Mouse (Mus musculus) heart, embryonic 14.5 days (tissue): ENCODE measurements around the gene Tmem120a. TPM values are rescaled to one million over a fixed set of nuclear protein-coding genes. Genes with fewer than 3 reads are reported as not detected.
A peak's percentile ranks its signal among the peaks of the same experiment; 100 is the strongest.

Experiments used
- ATAC-seq: fragments of 200-750 bp; cut with Nextera tagmentation; 2 replicates; pipeline ENCODE4 v1.8.0; 2017; ENCODE audit warnings: low read depth, moderate TSS enrichment; ENCODE audit not compliant: insufficient number of reproducible peaks, insufficient read depth, low FRiP score
- H3K27ac ChIP-seq, 2 experiments: fragments of 200-500 bp in 1 of 2; fragments of 300-500 bp in 1 of 2; sonication (generic) in 1 of 2; replicated peaks in 1 of 2; 2 replicates each; pipeline ENCODE4 v1.5.1; 2012 to 2014; ENCODE audit warnings: low read depth in 2 of 2, low read length in 2 of 2, control low read depth in 1 of 2, mild to moderate bottlenecking in 1 of 2, mixed read lengths in 1 of 2; ENCODE audit not compliant: control insufficient read depth in 1 of 2, insufficient read depth in 1 of 2
- H3K27me3 ChIP-seq: fragments of 300-500 bp; sonication (generic); 2 replicates; pipeline ENCODE4 v1.6.1; 2014; ENCODE audit warnings: mild to moderate bottlenecking, low read length, control low read depth; ENCODE audit not compliant: control insufficient read depth, insufficient read depth
- H3K36me3 ChIP-seq: fragments of 300-500 bp; sonication (generic); 2 replicates; pipeline ENCODE4 v1.6.1; 2014; ENCODE audit warnings: mild to moderate bottlenecking, control low read depth, low read length, mixed read lengths; ENCODE audit not compliant: control insufficient read depth, insufficient read depth
- H3K4me1 ChIP-seq, 2 experiments: fragments of 200-500 bp in 1 of 2; fragments of 300-500 bp in 1 of 2; sonication (generic) in 1 of 2; 2 replicates each; pipeline ENCODE4 v1.6.1; 2012 to 2014; ENCODE audit warnings: low read length in 2 of 2, control low read depth in 1 of 2, mixed read lengths in 1 of 2; ENCODE audit not compliant: control insufficient read depth in 2 of 2, insufficient read depth in 2 of 2
- H3K4me2 ChIP-seq: fragments of 300-500 bp; sonication (generic); 2 replicates; pipeline ENCODE4 v1.6.1; 2014; ENCODE audit warnings: mild to moderate bottlenecking, low read length
- H3K4me3 ChIP-seq, 2 experiments: fragments of 200-500 bp in 1 of 2; fragments of 300-500 bp in 1 of 2; sonication (generic) in 1 of 2; 2 replicates each; pipeline ENCODE4 v1.5.1; 2012 to 2014; ENCODE audit warnings: low read length in 2 of 2, mild to moderate bottlenecking in 2 of 2, control low read depth in 1 of 2, low read depth in 1 of 2, moderate library complexity in 1 of 2; ENCODE audit not compliant: control insufficient read depth in 1 of 2, insufficient read depth in 1 of 2
- H3K9ac ChIP-seq: fragments of 300-500 bp; sonication (generic); 2 replicates; pipeline ENCODE4 v1.6.1; 2014; ENCODE audit warnings: mild to moderate bottlenecking, low read length
- H3K9me3 ChIP-seq: fragments of 300-500 bp; sonication (generic); 2 replicates; pipeline ENCODE4 v1.6.1; 2016; ENCODE audit warnings: low read length, control low read depth; ENCODE audit not compliant: control insufficient read depth
- WGBS: fragments of 180-500 bp; shearing (Covaris S2); extraction: QIAGEN DNeasy Blood & Tissue Kit; methylation state at CpG from one replicate; pipeline ENCODE4 v1.1.7; 2014; 5-methylcytosine and 5-hydroxymethylcytosine counted together
- polyA plus RNA-seq: library from polyadenylated mRNA; unstranded; fragments of >200 nt; fragmentation: Nextera tagmentation; extraction: Ambion mirVana; gene quantifications from 2 replicates; pipeline ENCODE4 v1.2.1, GENCODE M21; 2014

The Tmem120a gene
- polyA plus RNA-seq, 1 experiment from 2014 or later: 34.6 TPM

DNA sequence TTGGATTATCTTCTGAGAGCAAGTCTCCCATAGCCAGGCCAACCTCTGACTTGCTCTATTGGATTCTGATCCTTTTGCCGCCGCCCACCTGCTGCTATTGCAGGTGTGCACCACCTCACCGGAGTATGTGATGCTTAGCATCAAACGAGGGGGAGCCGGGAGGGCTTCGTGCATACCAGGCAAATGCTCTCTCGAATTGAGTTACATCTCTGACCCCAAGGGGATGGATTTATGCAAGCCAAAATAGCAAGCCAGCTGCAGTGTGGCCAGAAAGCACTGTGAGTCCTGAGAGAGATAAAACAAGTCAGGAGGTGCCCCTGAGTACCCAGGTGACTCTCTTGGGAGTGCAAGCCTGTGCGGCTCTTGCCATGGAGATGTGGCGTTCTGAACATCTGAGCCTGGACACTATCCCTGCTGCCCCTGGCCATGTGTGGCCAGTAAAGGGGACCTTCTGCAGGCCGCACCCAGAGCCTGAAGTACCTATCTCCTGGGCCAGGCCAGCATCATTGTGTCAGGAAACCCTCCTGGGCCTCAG, 24.6 kb downstream of the Tmem120a start:
- Histone ChIP-seq H3K27ac (no peak overlapping the region), H3K4me2 (no peak overlapping the region), H3K4me3 (no peak overlapping the region), H3K9me3 (no peaks in the 10 kb centered on the region), H3K27me3 (no peaks in the 10 kb centered on the region), H3K4me1 (peaks cover 10 to 30% of the 10 kb centered on the region in 2 experiments), H3K36me3 (peaks cover 30% of the 10 kb centered on the region), H3K9ac (no peak overlapping the region)
- WGBS: 86% methylated on average over 10 of the region's 10 CpGs
- no peak for ATAC-seq

DNA sequence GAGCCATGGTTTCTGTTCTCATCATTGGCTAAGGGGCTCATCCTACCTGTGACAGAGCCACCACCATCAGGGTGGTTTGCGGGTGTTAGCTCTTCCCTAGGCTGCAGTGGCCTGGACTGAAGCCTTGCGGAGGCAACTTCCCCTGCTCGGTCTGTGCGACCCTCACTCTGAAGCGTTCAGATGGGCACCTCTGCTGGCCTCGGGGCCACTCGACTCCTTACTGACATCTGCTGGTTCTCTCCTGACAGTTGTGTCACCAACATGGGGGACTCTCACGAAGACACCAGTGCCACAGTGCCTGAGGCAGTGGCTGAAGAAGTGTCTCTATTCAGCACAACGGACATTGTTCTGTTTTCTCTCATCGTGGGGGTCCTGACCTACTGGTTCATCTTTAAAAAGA, 28.6 kb downstream of the Tmem120a start:
- Histone ChIP-seq H3K4me1 (peaks cover 20 to 23% of the 10 kb centered on the region in 2 experiments), H3K27ac (no peak overlapping the region), H3K36me3 (peaks cover 30% of the 10 kb centered on the region), H3K4me2 (no peak overlapping the region), H3K4me3 (no peak overlapping the region), H3K9ac (no peak overlapping the region), H3K9me3 (no peaks in the 10 kb centered on the region), H3K27me3 (no peaks in the 10 kb centered on the region)
- no peak for ATAC-seq
- 46% methylated on average over 10 of the region's 10 CpGs for WGBS

DNA sequence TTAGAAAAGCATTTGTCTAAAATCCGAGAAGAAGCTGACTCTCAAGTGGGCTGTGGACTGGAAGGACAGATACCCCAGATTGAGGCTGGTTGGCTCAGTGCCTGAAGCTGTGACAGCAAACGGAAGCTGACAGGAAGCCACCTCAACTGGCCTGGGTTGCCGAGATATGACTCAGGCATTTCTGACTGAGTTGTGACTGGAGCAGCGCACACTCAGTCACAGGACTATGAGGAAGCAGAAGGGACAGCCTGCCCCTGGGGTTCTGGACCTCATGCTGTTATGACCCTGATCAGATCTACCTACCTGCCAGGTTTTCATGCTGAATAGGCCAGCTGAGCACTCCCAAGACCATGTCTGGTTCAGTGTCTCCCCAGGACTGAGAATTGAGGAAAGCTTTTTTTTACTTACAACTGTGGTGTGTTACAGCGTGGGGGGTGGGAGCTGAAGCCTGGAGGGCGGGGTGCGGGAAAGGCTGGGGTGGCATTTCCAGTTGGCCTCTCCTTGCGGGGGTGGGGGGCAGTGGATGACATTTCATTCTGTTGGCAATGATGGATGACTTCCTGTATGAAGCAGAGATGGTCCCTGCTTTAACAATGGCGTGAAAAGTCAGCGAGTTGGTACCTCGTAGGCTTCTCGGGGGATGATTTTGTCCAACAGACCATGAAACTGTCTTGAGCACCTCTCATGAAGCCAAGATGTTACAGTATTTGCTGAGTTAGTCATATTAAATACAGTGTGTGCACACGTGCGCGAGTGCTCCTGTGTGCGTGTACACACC, 30.6 kb downstream of the Tmem120a start:
- no peaks in the 10 kb centered on the region for H3K9me3 ChIP-seq
- no peak overlapping the region for H3K4me3 ChIP-seq
- peaks cover 29% of the 10 kb centered on the region for H3K36me3 ChIP-seq
- 51% methylated on average over 16 of the region's 16 CpGs for WGBS
- peak; percentile 65 for ATAC-seq
- peak overlapping the region; percentile 36; the same call in 1 of the 2 replicates for H3K4me2 ChIP-seq
- H3K27ac ChIP-seq: peak overlapping the region; percentile 55 to 70
- no peaks in the 10 kb centered on the region for H3K27me3 ChIP-seq
- H3K4me1 ChIP-seq: peaks cover 20% of the 10 kb centered on the region in 2 experiments
- H3K9ac ChIP-seq: 0 out of 2 replicates have a peak overlapping the region, but pooled peaks have one; percentile 17

DNA sequence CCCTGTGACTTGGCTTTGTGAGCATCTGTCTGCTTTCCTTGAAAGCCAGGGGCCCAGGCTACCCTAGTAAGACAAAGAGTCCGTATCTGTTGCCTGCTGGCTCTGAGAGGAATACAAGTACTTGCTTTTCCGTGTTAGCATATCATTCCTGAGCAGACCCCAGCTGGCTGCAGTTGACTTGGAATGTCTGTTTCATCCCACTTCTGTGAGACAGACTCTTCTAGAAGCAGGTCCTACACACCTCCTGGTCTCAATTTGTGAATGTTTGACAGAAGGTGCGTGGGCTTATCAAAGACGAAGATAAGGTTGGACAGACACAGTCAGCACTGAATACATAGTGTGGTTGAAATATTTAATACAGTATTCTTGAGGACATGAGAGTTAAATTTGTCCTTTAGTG, 31.4 kb downstream of the Tmem120a start:
- Histone ChIP-seq H3K4me1 (peaks cover 20 to 22% of the 10 kb centered on the region in 2 experiments), H3K27ac (peak overlapping the region in 1 of 2 experiments; percentile 70; a peak in 2 of 4 replicates), H3K27me3 (no peaks in the 10 kb centered on the region), H3K36me3 (peaks cover 25% of the 10 kb centered on the region), H3K4me2 (no peak overlapping the region), H3K4me3 (no peak overlapping the region), H3K9me3 (no peaks in the 10 kb centered on the region), H3K9ac (no peak overlapping the region)
- WGBS: 33% methylated on average over 4 of the region's 4 CpGs
- no peak for ATAC-seq

DNA sequence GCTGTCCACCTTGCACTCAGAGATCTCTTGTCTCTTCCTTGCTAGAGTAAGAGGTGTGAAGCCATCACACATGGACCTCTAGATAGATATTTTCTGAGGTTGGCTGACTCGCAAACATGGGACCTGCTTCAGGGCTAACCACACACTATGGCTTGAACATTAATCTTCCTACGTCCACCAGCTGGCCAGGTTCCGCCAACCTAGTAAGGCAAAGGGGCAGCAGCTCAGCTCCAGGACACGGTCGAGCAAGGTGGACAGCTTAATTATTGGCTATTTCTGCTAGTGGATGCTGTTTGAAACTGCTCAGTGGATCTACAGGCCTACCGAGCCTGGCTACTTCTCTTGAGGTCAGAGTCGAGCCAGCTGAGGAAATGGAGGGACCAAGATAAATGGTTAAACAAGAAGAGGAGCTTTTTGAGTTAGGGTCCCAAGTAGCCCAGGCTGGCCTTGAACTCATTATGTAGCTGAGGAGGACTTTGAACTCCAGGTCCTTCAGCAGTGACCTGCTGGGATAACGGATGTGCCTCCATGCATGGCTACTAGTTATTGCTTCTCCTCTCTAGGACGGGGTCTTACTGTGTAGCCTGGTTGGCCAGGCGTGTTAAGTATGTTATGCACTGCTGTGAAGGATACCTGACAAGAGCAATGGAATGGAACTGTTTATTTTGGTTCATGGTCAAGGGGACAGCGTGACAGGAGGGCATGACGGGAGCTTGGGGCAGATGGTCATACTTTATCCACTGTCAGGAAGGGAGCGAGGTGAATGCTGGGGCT, 32.5 kb downstream of the Tmem120a start:
- Histone ChIP-seq H3K4me2 (no peak overlapping the region), H3K27ac (no peak overlapping the region), H3K4me3 (no peak overlapping the region), H3K27me3 (no peaks in the 10 kb centered on the region), H3K9me3 (no peaks in the 10 kb centered on the region), H3K36me3 (peaks cover 18% of the 10 kb centered on the region), H3K9ac (no peak overlapping the region), H3K4me1 (peaks cover 20 to 25% of the 10 kb centered on the region in 2 experiments)
- 85% methylated on average over 13 of the region's 13 CpGs for WGBS
- no peak for ATAC-seq

DNA sequence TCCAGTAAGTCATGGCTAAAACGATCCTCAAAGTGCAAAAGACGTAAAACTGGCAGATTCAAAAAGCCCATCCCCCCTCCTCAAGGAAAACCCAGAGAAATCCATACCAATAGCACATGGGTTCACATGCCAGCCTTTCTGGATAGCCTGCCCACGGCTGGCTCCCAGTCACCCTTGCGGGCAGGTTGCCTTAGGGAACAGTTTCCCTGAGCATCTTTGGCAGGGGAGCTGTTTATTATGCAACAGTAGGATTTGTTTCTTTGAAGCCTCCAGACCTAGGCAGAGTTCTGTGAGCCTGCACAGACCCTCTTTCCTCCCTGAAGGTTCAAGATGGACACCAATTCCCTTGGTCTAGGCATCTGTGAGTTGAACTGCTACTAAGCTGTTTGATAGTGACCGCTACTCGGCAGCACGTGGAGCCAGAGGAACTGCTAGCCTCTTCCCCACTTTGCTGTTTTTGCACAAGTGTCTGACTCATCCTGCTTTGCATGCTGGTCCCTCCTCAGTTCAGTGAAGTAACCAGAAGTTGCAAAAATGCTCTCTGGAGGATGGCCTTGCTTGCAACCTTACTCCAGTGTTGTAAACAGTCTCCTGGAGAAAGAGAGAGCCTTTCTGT, 33.5 kb downstream of the Tmem120a start:
- H3K27me3 ChIP-seq: no peaks in the 10 kb centered on the region
- H3K36me3 ChIP-seq: peaks cover 11% of the 10 kb centered on the region
- no peaks in the 10 kb centered on the region for H3K9me3 ChIP-seq
- H3K4me3 ChIP-seq: no peak overlapping the region
- no peak overlapping the region for H3K4me2 ChIP-seq
- ATAC-seq: no peak
- WGBS: 72% methylated on average over 7 of the region's 7 CpGs
- no peak overlapping the region for H3K27ac ChIP-seq
- peaks cover 20 to 25% of the 10 kb centered on the region in 2 experiments for H3K4me1 ChIP-seq
- H3K9ac ChIP-seq: no peak overlapping the region

DNA sequence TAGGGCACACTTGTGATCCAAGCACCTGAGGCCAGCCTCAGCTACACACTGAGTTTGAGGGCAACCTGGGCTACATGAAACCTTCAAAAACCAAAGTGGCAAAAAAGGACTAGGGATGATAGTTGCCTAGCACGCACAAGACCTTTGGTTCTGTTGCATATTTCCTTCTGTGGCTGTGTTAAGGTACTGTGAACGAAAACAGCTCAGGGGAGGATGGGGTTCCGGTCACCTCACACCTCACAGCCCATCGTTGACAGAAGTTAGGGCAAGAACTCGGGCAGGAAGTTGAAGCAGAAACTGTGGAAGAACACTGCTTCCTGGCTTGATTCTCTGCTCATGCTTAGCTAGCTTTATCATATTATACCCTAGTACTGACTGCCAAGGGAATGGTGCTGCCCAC, 34.5 kb downstream of the Tmem120a start:
- ATAC-seq: no peak
- Histone ChIP-seq H3K27ac (no peak overlapping the region), H3K4me2 (no peak overlapping the region), H3K4me3 (no peak overlapping the region), H3K27me3 (no peaks in the 10 kb centered on the region), H3K4me1 (peaks cover 20 to 25% of the 10 kb centered on the region in 2 experiments), H3K9me3 (no peaks in the 10 kb centered on the region), H3K36me3 (peaks cover 11% of the 10 kb centered on the region), H3K9ac (no peak overlapping the region)
- 88% methylated on average over 5 of the region's 5 CpGs for WGBS
